Mouse (Mus musculus) kidney, adult 18-20 months (tissue): ENCODE data around the gene Actr2.
"Not testable (repeated sequence)": the region's sequence is repeated elsewhere in the genome, so short reads cannot be mapped to it uniquely, and the experiment has no call there.

ENCODE experiments used
- DNase-seq: peaks from one replicate; pipeline ENCODE4 v3.0.0; 2021

The Actr2 gene

DNA sequence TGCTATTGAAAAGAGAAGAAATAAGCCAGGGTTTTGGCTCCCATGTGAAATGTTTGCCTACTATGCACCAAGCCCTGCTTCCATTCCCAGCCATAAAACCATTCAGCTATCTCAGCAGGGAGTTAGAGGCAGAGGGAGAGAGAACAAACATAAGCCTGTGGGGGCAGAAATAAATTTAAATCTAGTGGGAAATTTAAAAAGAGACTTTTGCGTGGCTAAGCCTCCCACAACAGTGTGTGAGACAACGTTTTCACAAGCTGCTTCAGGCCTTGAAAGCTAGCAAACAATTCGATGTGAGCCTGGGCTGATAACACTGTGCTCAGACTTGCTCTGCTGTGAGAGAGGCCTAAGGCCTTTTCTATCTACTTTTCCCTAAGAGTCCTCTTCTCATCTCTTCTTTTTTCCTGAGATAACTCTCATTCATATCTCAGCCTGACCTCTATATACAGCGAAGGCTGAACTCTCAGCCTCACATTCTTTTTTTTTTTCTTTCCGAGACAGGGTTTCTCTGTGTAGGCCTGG is 3.4 kb upstream of the Actr2 start:
- DNase-seq: no peak

DNA sequence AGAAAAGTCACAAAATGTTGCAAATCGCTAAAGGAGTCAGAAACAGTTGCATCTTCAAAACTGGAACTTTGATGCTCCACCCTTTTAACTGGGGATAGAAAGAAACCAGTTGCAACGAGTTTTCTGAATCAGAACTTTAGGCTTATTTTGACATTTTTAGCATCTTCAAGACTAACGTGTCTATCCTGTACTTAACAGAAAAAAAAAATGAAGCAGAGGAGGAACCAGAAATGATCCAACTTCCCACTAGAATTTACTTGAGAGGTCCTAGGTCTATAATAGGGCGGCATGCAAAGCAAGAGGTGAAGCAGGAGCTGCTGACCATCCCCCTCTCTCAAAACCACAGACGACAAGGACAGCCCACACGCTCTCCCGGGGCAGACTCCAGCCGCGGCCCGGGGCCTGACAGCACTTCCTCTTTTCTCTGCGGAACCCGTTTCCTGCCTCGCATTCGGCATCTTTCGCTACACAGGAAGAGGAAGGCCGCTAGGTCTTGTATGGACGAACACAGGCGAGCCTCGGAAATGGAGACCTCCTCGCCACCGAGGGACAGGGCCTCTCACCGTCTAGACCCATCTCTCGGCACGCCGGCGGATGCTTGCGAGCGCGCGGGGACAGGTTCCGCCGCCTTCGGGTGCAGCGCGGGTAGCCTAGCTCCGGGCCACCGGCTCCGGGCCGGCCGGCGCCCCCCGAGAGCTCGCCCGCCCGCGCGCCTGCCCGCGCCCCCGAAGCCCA is 540 bp downstream of the Actr2 start:
- peak; percentile 81 for DNase-seq

DNA sequence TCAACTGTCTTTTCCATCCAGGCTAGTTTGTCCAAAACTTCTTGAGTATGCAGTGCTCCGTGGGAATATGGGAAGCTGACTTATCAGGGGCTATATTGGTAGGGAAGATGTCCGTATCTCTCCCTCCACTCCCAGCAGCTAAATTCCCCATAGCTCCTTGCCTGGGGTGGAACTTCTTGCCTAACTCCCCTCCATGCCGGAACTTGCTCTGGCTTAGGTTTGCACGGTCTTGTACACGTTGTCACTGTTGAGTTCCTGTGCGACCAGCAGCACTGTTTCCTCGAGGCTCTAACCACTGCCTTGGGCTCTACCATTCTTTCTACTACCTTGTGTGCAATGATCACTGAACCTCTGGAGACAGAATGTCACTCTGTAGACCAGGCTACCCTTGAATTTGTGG is 4.6 kb downstream of the Actr2 start:
- no peak for DNase-seq

DNA sequence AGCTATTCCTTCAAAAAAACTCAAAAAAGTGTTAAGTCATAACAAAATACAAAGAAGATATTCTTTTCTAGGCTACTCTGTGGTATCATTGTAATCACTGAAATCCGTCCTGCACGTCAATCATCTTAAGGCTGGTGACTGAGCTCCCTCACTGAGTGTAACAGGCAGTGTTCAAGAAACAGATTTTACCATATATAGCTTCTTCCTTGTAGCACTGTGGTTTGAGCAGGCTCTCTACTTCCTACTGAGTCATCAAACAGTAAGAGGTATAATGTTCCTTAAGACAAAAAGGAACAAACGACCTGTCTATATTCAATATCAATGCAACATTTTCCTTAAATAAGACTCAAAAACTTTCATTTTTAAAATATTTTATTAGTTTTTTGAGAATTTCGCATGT is 5.0 kb downstream of the Actr2 start:
- DNase-seq: no peak

DNA sequence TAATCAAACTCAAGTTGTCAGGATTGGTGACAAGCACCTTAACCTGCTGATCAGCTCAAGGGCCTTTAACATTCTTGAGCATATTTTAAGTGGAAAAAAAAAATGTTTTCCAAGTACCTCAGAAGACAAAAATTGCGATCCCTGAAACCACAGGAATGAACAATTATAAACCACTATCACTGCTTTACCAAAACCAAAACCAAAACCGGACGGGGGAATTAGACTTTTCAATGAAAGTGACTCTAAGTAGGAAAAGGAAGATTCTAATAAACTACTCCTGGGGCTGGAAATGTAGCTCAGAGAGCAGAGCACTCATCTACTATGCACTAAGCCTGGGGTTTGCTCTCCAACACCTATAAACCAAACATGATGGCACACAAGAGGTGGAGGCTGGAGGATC is 5.8 kb downstream of the Actr2 start:
- no peak for DNase-seq

DNA sequence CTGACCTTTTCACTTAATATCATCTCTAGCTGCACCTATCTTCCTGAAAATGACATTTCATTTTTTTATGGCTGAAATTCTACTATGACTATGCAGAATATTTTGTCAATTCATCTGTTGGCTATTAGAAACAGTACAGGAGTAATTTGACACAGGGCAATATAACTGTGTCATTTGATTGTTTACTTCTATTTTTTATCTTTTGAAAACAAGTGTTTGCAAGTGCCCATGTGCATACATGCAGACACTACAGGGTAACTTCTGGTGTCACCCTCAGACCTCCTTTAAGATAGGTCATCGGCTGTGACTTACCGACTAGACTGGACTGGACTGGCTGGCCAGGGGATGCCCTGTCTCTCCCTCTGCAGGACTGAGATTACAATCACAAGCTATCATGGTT is 8.8 kb downstream of the Actr2 start:
- no peak for DNase-seq

DNA sequence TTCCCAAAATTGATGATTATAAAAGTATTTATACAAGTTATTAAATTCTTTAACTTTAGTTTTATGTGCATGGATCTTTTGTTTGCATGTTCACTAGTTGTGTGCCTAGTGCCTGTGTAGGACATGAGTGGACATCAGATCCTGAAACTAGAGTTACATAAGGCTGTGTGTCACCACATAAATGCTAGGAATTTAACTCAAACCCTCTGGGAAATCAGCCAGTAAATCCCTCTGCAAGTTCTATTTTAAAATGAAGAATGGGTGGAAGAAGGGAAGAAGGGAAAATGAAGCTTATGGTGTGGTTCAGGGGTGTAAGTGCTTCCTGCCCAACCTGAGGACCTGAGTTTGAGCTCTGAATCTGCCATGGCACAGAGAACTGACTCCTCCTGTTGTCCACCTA is 26.4 kb downstream of the Actr2 start:
- no peak for DNase-seq

DNA sequence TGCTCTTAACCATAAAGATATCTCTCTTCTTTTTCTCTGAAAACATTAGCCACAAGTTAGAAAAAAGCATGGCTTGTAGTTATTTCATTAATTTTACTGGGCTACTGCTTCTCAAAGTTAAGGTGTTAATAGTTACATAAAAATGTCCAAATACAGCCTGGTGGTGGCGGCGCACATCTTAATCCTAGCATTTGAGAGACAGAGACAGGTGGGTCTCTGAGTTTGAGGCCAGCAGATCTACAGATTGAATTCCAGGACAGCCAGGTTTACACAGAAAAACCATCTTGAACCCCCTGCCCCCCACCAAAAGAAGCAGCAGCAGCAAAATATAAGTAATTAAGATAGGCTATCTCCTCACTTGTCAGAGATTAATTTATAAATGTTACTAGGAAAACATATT is 27.1 kb downstream of the Actr2 start:
- DNase-seq: no peak

DNA sequence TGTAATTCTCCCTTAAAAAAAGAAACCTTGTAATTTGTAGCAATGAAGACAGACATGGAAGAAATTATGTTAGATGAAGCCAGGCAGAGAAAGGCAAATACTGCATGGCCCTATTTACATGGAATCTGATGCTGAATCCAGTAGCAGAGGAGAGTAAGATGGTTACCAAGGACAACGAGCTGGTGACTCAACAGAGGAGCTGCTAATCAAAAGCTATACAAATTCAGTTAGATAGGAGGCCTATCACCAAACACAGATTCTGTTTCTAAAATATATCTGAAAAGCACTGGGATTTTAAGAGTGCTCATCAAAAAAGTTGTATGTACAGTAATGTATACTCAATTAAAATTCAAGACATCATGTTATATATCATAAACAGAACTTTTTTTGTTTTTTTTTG is 37.3 kb downstream of the Actr2 start:
- no peak for DNase-seq

DNA sequence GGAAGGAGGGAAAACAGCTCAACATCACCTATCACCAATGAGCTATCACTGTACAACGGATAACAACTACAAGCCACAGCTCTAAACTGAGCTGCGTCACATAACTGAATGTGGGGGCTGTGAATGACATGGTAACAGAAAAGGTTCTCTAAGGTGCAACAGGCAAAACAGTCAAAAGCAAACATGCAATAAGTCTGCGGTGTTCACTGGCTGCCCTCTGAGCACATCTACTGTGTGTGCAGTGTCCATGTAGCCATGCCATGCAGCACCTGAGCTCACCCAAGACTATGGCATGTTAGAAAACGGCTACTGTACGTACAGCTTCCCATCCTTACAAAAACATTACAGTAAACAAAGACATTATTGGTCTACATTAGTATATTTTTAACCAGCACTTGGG is 39.9 kb downstream of the Actr2 start:
- no peak for DNase-seq

DNA sequence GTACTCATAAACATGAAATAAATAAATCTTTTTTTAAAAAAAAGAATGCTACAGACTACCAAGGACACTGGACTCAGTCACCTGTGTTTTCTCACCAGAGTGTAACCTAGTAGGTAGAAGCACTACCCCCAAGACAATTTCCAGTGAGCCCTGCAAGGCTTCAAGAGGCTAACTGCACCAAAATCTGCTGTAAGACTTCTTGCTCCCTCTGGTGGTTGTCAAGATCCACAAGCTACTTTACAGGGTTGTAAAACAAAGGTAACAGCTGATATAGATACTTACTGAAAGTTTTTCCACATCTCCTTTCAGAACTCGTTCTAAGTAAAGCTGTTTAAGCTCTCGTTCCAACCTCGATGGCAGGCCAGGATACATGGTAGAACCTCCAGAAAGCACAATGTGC is 40.5 kb downstream of the Actr2 start:
- DNase-seq: no peak

DNA sequence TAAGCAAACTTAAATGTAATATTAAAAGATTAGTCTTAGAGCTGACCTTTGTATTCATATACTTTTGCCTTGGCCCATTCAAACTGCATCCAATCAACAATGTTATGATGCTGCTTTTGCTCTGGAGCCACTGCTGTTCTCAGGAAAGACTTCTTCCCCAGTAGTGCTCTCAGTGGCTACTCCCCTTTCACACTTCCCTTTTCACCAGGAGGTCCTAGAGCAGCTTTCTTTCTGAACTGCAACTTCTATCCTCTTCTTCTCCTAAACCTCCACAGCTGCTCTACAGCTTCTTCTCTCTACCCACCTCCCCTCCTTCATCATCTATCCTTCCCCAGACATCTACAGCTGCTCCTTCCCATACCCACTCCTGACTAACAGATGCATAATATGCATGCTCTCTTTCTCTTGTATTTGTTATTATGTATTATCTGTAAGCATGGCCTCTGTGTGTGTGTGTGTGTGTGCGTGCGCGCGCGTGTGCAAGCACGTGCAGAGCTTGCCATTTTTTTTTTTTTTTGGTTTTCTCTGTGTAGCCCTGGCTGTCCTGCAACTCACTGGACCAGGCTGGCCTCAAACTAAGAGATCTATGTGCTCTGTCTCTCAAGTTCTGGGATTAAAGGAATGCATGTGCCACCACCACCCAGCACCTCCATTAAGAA is 44.2 kb downstream of the Actr2 start:
- DNase-seq: no peak

DNA sequence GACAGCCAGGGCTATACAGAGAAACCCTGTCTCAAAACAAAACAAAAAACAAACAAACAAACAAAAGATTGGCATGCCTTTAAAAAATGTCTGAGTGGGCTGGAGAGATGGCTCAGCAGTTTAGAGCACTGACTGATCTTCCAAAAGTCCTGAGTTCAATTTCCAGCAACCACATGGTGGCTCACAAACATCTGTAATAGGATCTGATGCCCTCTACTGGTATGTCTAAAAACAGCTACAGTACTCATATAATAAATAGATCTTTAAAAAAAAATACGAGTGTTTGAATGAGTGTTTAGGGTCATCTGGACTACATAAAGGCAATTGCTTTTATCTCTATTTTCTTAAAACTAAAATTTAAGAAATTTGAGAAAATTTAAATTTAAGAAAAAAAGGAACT is 45.2 kb downstream of the Actr2 start:
- no peak for DNase-seq

DNA sequence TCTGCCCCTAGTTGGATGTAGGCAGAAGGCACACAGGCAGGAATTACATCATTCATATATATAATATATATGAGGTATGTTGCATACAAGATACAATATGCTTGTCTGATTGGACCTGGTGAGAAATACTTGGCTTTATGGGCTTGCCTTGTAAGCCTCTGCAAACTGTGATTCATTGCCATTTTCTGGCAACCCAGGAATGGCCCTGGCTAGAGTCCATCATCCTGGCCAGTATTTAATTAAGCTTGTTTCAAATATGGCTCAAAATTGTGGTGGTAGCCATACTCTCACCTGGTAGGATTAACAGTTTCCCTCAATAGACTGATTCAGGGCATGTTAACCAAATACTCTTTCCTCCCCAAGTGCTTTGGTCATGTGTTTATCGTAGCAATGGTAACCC is 46.6 kb downstream of the Actr2 start:
- DNase-seq: no peak

DNA sequence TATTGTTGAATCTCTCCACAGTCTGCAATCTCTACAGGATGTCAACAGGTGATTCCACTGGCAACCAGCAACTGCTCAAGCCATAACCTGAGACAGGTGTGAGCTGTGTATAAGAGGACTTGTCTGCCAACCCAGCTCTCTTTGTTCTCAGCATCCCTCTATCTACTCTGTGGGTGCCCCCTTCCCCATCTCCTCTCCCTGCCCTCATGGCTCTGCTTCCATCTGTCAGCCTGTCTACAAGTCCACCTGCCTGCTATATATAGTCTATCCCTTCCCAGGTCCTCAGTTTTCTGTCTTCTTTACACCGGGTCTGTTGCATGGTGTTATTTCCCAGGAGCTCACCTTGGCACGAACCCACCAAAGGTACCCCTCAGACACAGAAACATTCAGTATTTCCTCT is 47.8 kb downstream of the Actr2 start:
- no peak for DNase-seq

DNA sequence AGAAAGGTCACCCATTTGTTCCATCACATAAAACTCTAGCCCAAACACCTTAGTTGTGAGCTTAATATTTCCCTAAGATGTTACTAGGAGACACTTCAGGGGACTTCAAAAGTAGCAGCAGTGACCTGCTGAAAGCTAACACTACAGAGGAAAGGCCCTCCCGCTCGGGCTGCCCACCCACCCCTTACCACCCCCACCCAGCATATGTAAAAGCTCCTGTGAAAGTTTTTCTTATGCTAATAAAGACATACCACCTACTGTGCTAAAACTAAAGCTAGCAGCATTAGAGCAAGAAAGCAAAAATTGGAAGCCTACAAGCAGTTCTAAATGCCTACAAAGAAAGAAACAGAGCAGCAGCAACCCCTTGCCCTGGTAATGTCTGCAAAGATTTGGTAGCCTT is 48.6 kb downstream of the Actr2 start:
- not testable (repeated sequence) for DNase-seq

DNA sequence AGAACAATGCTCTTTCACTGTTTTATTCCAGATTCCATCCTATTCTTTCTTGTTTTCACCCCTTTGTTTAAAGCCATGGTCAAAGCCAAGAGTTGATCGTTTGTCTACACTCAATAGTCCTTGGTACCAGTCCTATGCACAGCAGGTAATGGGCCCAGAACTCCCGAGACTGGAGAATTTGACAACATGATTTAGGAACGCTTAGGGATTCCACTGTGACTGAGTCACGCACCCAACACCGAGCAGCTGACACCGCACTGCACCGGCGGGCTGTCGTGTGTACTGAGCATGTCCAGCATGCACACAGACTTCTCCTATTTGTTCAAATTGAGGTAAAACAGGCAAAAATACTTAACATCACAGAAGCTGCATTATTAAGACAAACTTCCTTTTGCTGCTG is 49.9 kb downstream of the Actr2 start:
- DNase-seq: not testable (repeated sequence)

DNA sequence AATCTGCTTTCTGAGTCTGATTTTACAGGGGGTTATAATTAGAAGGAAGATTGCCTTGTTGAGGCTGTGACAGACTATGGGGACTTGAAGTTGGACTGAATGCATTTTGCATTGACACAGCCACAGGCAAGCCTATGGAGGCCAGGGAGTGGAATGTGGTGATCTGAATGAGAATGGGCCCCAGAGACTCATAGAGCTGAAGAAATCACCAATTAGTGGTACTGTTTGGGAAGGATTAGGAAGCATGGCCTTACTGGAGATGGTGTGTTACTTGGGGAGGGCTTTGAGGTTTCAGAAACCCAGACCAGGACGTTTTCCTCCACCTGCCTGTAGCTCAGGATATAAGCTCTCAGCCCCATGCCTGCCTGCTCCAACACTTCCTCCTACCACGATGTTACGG is 53.0 kb downstream of the Actr2 start:
- no peak for DNase-seq

DNA sequence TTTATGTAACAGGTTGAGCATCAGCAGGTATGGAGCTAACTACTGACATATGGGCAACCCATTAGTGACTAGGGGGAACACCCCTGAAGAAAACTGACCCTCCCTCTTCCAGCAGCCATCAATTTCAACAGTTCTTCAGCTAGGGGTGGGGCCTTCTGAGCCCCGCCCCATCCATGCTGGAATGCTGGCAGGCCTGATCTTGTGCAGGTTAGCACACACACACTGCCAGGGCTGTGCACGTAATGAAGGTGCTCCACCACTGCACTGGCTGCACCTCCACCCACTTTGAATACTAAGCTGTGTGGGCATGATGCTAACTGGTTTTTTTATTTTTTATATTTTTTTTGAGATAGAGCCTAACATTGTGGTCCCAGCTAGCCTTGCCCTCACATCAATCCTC is 55.3 kb downstream of the Actr2 start:
- no peak for DNase-seq

DNA sequence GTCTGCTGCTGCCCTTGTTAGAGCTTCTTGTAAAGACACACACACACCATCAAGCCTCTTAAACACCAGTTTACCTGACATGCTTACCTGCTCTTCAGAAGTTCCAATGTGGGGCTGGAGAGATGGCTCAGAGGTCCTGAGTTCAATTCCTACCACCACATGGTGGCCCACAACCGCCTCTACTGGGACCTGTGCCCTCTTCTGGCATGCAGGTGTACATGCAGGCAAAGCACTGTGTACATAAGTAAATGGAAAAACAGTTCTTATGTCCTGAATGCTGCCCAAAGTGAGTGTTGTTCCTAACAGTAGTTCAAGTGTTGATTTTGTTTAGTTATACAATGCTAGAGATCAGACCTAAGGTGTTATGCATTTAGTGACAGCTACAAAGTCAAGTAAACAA is 56.5 kb downstream of the Actr2 start:
- DNase-seq: no peak

DNA sequence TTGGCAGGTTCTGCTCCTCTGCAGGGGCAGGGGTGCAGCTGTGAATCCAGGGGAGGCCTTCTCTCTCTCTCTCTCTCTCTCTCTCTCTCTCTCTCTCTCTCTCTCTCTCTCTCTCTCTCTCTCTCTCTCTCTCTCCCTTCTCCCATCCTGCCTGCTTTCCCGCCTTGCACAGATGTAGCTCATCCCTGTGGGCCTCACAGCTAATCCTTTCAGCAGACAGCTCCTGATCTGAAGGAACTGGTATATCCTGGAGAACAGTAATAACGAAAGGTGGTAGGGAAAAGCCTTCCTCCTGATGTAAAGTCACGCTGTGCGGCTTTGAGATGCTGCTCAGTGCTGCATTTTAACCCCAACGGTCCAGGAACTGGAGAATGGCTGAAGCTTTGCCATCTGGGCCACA is 58.1 kb downstream of the Actr2 start:
- no peak for DNase-seq

DNA sequence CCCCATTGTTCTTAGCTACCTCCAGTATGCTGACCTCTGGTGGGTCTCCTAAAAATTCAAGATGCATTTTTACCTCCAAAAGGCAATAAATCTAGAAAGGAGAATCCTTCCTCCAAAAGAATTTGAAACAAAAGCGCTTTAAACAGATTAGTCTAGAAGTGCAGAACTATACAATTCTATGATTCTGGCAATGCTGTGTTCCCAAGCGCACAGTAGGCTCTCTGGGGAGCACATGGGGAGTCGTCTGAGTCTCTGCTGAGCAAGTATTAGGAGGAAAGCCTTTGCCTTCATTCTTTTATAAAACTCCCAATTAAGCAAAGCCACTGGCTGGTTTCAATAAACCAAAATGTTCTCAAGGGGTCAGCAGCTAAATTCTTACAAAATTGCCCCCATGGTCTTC is 58.8 kb downstream of the Actr2 start:
- no peak for DNase-seq

DNA sequence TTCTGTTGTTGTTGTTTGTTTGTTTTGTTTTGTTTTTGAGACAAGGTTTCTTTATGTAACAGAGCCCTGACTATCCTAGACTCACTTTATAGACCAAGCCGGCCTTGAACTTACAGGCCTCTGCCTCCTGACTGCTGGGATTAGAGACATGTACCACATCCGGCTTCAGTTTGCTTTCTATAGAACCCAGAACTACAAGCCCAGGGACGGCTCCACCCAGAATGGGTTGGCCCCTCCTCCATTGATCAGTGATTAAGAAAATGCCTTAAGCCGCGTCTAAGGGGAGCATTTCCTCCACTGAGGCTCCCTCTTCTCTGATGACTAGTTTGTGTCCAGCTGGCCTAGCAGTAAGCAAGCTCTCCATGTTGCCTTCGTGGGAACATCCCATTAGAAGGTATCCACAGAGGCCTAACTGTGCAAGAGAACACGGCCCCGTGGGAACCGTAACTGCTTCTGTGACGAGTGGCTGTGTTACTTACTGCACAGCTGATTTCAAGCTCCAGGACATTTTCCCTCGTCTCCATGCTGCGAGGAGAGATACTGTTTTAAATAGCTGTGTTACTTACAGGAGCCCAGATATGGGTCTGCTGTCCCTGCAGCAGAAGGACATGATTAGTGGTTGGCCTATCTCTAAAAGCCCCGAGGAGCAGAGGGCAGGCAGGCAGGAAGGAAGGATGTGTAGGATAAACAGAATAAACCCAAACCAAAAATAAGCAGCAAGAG is 59.7 kb downstream of the Actr2 start:
- no peak for DNase-seq

DNA sequence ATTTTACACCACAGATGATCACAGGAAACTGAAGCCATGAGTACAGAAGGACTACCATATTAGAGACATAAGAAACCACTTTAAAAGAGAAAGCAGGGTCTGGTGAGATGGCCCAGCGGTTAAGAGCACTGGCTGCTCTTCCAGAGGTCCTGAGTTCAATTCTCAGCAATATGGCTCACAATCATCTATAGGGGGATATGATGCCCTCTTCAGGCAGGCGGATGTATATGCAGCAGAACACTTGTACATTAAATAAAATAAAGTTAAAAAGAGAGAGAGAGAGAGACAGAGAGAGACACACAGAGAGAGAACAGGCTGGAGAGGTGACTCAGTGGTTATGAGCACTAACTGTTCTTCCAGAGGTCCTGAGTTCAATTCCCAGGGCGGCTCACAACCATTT is 67.1 kb downstream of the Actr2 start:
- DNase-seq: no peak
